Mouse (Mus musculus) NIH3T3 (cell line): ENCODE data around the gene Hist1h3c.
A peak's percentile ranks its signal among the peaks of the same experiment; 100 is the strongest.

Source experiments
- DNase-seq: peaks from one replicate; pipeline ENCODE4 v3.0.0-alpha.2; 2012; ENCODE audit warnings: low read depth

Hist1h3c gene

DNA sequence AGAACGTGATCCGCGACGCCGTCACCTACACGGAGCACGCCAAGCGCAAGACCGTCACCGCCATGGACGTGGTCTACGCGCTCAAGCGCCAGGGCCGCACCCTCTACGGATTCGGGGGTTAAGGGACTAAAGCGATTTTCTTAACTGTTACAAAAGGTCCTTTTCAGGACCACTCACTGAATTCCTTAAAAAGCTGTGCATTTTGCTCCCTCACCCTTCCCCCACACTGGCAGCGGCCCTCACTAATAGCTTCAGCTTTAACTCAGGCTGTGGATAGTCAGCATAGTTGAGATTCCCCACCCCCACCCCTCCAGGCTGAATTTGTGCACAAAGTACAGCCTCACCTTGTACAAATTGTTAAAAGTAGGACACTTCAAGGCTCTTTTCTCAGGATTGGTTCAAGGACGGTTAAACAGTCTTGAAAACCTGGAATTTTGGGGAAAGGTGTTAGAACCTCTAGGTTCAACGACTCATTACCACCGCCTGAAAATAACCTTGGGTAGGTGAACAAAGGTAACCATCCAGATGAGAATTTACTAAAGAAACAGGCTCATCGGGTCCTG, 11.9 kb upstream of the Hist1h3c start:
- DNase-seq: peak; percentile 58

GRCm38 (mm10) chr13:23756790-23757189, 11.4 kb upstream of the Hist1h3c start, which contains the start of gene Hist1h4b:
TSS of gene Hist1h4b (plus strand) at chr13:23757013.
- peak; percentile 95 for DNase-seq

DNA sequence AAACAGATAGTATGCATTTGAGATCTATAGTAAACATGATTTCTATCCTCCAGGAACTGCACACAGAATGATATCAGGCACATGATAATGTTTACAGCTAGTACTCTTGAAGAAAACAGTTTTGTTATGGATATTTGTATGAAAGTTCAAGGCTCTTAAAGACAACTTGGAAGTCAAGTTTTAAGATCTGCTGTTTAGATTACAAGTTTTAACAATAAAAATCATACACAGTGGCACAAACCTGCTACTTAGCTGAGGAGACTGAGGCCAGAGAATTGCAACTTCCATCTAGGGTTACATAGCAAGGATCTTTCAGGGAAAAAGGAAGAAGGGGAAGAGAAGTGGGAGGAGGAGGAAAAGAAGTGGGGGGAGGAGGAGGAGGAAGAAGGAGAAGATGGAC, 9.6 kb upstream of the Hist1h3c start:
- no peak for DNase-seq

DNA sequence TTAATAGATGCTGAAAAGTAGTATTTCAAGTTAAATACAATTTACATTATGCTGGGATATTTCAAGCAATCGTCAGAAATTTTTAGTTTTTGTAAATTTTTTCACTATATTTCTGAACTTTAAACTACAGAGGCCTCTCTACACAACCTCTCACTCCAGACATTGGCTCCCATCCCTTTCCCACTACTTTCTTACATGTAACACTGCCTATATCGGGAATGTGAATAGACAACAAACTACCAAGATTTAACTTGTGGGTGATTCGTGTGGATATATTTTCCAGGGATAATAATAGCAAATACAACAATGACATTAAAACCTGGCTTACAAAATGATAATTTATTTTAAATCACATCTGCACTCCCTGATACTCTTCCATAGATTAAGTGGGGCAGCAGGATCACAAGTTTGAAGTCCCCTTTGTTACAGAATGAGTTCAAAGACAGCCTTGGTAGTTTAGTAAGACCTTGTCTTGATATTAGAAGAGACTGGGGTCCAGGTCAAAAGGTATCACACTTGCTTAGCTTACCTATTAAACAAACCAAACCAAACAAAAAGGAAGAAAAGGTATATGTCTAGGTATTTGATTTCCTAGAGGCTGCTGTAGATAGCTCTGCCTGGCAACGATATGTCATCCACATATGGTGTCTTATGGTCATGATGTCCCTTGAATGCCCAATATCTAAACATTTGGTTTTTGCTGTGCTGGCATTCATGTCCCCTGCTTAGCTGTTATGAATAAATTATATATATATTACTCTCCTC, 8.1 kb upstream of the Hist1h3c start:
- DNase-seq: no peak

GRCm38 (mm10) chr13:23752742-23753172, 7.4 kb upstream of the Hist1h3c start:
- DNase-seq: no peak

DNA sequence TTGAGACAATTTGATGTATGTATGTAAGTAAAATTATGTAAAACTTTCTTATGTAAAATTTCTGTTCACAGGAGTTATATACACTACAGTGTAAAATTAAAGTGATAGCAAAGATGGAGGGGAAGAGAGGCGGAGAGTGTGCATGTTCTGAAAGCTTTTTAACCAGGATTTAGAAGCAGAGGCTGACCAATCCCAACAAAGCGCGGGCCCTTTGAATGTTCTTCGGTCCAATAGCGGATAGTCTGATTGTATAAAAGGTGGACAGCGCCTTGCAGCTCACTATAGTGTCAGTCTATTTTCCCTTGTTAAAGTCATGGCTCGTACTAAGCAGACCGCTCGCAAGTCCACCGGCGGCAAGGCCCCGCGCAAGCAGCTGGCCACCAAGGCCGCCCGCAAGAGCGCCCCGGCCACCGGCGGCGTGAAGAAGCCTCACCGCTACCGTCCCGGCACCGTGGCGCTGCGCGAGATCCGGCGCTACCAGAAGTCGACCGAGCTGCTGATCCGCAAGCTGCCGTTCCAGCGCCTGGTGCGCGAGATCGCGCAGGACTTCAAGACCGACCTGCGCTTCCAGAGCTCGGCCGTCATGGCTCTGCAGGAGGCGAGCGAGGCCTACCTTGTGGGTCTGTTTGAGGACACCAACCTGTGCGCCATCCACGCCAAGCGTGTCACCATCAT, 6.8 kb upstream of the Hist1h3c start, which contains the start of gene Hist1h3b:
Hist1h3b (plus strand) TSS at position 201 of the 675 bp plus-strand sequence.
- DNase-seq: peak; percentile 96

- DNase-seq: no peak
Observed at GRCm38 (mm10) chr13:23751478-23751956, 6.1 kb upstream of the Hist1h3c start.

GRCm38 (mm10) chr13:23750839-23751477, 5.6 kb upstream of the Hist1h3c start, which contains the start of gene Hist1h2ab:
TSS of gene Hist1h2ab (plus strand) at chr13:23751126.
- DNase-seq: peak; percentile 65

- DNase-seq: no peak
Observed at GRCm38 (mm10) chr13:23749563-23750121, 4.2 kb upstream of the Hist1h3c start.

DNA sequence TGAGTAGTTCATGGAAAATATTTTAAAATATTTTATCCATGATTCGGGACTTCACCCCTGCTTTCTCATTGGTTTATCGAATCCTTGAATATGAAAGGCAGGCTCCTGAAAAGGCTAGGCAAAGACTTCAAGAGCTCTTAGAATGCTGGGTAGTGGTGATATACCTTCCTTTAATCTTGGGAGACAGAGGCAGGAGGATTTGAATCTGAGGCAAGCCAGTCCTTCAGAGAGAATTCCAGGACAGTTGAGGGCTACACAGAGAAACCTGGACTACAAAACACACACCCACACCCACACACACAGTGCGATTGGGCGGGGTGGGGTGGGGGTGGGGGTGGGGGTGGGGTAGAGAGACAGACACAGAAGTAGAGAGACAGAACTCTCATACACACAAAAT, 2.5 kb upstream of the Hist1h3c start:
- DNase-seq: no peak

GRCm38 (mm10) chr13:23747081-23747891, 1.9 kb upstream of the Hist1h3c start:
- DNase-seq: no peak

GRCm38 (mm10) chr13:23746201-23747080, 1.0 kb upstream of the Hist1h3c start, which contains the start of gene Hist1h2bb:
TSS of gene Hist1h2bb (plus strand) at chr13:23746734.
- peak; percentile 84 for DNase-seq

DNA sequence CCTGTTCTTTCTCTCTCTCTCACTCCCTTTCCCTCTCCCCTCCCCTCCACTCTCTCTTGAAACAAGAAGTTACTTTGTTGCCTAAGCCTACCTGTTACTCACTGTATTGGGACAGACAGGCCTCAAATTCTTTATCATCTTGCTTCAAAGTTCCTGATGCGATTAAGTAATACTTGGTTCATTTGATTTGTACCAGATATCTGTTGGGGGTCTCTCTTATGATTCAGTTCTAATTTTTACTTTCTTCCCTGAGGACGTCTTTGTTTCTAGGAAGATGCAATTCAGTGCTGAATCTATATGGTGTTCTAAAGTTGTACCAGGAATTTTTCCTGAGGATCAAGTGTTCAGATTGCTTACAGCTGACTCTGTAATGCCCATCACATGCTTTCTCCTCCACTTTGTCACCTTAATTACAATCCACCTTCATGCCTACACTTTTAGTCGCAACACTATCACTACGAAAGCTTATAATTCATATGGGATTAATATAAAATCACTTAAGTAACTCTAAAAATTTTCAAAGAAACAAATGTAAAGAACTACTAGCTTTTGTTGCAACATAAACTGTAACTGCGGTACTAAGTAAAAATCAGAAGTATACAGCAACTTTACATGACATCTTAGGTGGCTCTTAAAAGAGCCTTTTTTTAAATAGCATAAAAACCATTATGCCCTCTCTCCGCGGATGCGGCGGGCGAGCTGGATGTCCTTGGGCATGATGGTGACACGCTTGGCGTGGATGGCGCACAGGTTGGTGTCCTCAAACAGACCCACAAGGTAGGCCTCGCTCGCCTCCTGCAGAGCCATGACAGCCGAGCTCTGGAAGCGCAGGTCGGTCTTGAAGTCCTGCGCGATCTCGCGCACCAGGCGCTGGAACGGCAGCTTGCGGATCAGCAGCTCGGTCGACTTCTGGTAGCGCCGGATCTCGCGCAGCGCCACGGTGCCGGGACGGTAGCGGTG, 701 bp downstream of the Hist1h3c start:
- DNase-seq: no peak

DNA sequence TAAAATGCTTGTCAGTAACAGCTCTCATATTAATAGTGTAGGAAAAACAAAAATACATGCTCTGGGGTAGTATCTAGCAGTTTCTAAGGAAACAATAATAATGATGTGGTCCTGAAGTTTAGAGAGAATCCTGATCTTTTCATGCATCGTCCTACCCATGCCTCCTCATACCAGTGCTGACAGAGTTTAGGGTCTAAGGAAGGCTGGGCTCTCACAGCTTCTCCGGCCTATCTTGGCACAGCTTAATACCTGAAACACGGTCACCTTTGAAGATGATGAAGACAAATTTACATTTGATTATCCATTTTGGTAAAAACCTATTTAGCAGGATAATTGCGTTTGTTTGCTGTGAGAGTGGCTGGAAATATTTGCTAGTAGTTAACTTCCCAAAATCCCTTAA, 1.4 kb downstream of the Hist1h3c start:
- no peak for DNase-seq

GRCm38 (mm10) chr13:23743215-23743614, 2.2 kb downstream of the Hist1h3c start:
- DNase-seq: no peak

DNA sequence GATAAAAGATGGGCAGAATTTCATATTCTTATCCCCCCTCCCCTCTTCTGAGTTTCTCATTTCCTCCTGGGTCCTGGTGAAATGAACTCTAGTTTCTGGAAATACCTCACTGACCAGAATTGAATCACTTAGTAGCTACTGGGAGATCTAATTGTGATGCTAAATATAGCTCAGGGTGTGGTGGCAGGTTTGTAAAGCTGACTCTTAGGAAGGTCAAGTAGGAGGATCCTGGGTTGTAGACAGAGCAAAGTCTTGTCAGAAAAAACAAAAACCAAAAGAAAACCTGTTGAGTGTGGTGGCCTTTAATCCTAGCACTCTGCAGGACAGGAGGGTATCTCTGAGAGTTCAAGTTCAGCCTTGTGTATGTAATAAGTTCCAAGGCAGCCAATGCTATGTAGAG, 3.4 kb downstream of the Hist1h3c start:
- no peak for DNase-seq

GRCm38 (mm10) chr13:23740910-23741309, 4.5 kb downstream of the Hist1h3c start:
- DNase-seq: peak; percentile 23

DNA sequence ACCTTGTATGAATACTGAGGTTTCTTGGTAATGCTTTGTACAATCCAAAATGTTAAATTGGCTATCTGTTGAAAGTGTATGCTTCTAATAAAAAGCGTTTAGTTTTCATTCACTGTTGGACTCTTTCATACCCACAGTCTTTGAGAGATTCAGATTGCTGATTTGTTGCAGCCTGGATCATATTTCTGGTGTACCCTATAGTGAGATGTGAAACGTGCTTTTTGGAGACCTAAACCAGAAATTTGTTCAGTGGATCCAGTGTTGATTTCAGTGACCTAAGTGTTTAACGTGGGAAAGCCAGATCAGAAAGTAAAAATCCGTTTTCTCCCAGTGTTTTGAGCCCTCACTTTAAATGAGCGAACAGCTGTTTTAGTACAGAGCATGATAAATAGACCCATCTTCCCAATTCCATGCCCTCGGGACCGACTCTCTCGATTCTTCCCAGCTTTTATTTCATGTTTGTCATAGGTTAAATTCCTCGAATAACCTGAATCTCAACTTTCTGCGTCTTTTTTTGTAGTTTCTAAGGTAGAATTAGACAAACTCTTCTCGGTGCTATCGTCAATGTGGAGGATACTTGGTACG, 5.1 kb downstream of the Hist1h3c start:
- DNase-seq: peak; percentile 38

DNA sequence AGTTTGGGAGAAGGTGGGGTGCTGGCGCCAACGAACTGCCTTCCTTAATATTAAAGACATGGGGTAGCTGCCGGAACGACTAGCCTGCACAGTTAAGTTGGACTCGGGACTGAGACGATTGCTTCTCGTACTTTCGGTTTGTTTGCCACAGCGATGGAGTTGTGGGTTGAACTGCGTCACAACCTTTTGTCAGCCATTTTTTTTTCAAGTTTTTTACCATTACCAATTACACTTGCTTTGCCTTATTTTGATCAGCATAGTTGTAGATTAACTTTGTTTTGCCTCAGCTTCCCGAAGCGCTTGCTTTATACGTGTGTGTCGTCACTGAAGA, 5.5 kb downstream of the Hist1h3c start:
- DNase-seq: no peak
